In the genomic region with DNA sequence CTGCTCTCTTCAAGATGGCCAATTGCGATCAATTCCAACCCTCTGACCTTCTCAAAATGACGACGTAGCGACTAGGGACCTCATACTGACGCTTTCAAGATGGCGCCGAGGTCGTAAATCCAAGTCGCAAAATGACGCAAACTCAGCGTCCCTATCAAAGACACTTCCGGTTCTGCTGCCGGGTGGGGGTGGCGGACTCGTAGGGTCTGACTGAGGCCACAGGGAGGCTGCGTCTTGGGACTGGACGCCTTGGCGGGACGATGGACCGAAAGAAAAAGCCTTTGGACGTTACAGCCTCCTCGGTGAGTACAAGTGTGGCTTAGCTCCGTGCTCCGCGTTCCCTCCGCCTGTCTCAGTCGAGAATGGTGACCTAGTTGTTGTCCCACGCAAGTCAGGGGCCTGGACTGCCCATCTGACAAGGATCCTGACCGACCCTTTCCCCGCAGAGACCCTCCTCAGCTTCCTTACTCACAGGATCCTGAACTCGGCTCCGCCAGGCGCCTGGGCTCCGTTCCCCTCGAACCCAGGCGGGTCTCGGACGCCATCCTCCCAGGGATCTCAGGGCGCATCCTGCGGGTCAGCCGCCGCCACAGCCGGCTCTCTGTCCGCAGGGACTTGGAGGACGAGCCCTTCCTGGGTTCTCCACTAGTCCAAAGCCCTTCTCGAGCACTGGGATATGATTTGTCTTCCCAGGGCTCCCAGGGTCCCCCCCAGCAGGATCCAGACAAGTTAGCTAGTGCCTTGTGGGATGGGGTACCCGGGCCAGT, we compare ENCODE assay signal across 8 mouse cellular contexts. TPM values are rescaled to one million over a fixed set of nuclear protein-coding genes. Genes with fewer than 3 reads are reported as not detected.
DNase-seq lines count a peak whose midpoint lies in the region; ATAC-seq and TF ChIP-seq lines count a peak whose summit lies in the region.

A gene (plus strand): TSS at position 169 of the 767 bp plus-strand sequence.

- ATAC-seq in common myeloid progenitor, adult 5-6 weeks (replicated peaks; ENCODE audit: low read depth, poor library complexity, severe bottlenecking): peak; percentile 99
- ATAC-seq in hindbrain, postnatal 0 days: peak; percentile 96
- ATAC-seq in megakaryocyte, adult 5-6 weeks (ENCODE audit: poor library complexity, severe bottlenecking): peak; percentile 99

- H3K4me1 ChIP-seq in hindbrain, postnatal 0 days (ENCODE audit: insufficient read depth, low read length): peaks cover 9% of the 10 kb centered on the region; the same call in 1 of the 2 replicates

- peak within 1 kb of the TSS; percentile 83 for H3K9ac ChIP-seq in hindbrain, postnatal 0 days (replicated peaks; ENCODE audit: low read length)

- H3K27ac ChIP-seq in gastrocnemius, adult 2 months: peak within 1 kb of the TSS; percentile 88
- H3K27ac ChIP-seq in hindbrain, postnatal 0 days: peak within 1 kb of the TSS; percentile 78
- H3K27ac ChIP-seq in left cerebral cortex, adult 2 months: peak within 1 kb of the TSS; percentile 78

- H3K4me3 ChIP-seq in gastrocnemius, adult 2 months: peak within 1 kb of the TSS; percentile 77
- peak within 1 kb of the TSS; percentile 72 for H3K4me3 ChIP-seq in hindbrain, postnatal 0 days (ENCODE audit: low read length)
- peak within 1 kb of the TSS; percentile 87 for H3K4me3 ChIP-seq in left cerebral cortex, adult 2 months

- under 1% methylated on average over 47 of the region's 47 CpGs for WGBS in hindbrain, postnatal 0 days

- peaks cover 16% of the 10 kb centered on the region for H3K36me3 ChIP-seq in hindbrain, postnatal 0 days (ENCODE audit: insufficient read depth, low read length)

- no peaks in the 10 kb centered on the region for H3K9me3 ChIP-seq in hindbrain, postnatal 0 days (ENCODE audit: low read length)

- DNase-seq in ZHBTc4 (ENCODE audit: low read depth, low spot score): peak; percentile 98
- peak; percentile 93 for DNase-seq in gastrocnemius, adult 2 months
- peak; percentile 99 for DNase-seq in hindbrain, postnatal 0 days (ENCODE audit: low spot score)
- DNase-seq in left cerebral cortex, adult 2 months (ENCODE audit: extremely low spot score in 1 of 2, low spot score in 2 of 2): peak; percentile 90 to 93
- DNase-seq in right cerebral cortex, adult 2 months (ENCODE audit: low spot score in 2 of 2): peak; percentile 96 to 98
- DNase-seq in urinary bladder, postnatal 14 days (ENCODE audit: low spot score): peak; percentile 93

- H3K4me2 ChIP-seq in hindbrain, postnatal 0 days (ENCODE audit: low read depth, low read length): peak within 1 kb of the TSS; percentile 89

- no peaks in the 10 kb centered on the region for H3K27me3 ChIP-seq in hindbrain, postnatal 0 days (ENCODE audit: insufficient read depth, low read length)

- TF ChIP-seq CTCF in gastrocnemius, adult 2 months (IDR thresholded peaks at IDR 0.05): no peak
- TF ChIP-seq CTCF in hindbrain, postnatal 0 days (IDR thresholded peaks at IDR 0.05; ENCODE audit: low read depth): 0 out of 2 replicates have a peak, but pooled peaks have one; percentile 6
- TF ChIP-seq CTCF in left cerebral cortex, adult 2 months (IDR thresholded peaks at IDR 0.05): no peak; the same call in 1 of the 2 replicates

- intact Hi-C loops in gastrocnemius, adult 2 months (cut with DNase I): no loop called here
- intact Hi-C loops in left cerebral cortex, adult 2 months (cut with DNase I): no loop called here

RNA-seq across cellular contexts. Expression of the gene that starts here (rescaled TPM):
- total RNA-seq in common myeloid progenitor, adult 5-6 weeks (2017): 47.5 and 69.5 TPM in 2 replicates
- total RNA-seq in gastrocnemius, adult 2 months (2021): 10 to 100 TPM; 10.1 to 11.6 TPM
- total RNA-seq in hindbrain, postnatal 0 days (2014; rRNA removed): 12.8 and 15.1 TPM in 2 replicates
- polyA plus RNA-seq in hindbrain, postnatal 0 days (2015; fragmentation: Nextera tagmentation; extraction: Ambion mirVana): 36.3 and 43.4 TPM in 2 replicates
- total RNA-seq in left cerebral cortex, adult 2 months (2021): 10 to 100 TPM; 26.2 to 27.0 TPM
- total RNA-seq in megakaryocyte, adult 5-6 weeks (2015): 31.2 and 34.3 TPM in 2 replicates
- 49.0 and 49.9 TPM in 2 replicates for total RNA-seq in megakaryocyte, adult 5-6 weeks (2017)

Comparison
In these comparisons a context has a peak if more than half of its experiments do, and no peak if none do; other contexts are left out.
1. Peak in every context shown above with its lines: DNase-seq, ATAC-seq, H3K4me3 ChIP-seq and H3K27ac ChIP-seq.